Mouse (Mus musculus) cerebellum, adult 2 months (tissue): ENCODE data around the gene Pak3.

Experiments used
- CTCF ChIP-seq: fragments of 200-500 bp; IDR thresholded peaks from 2 replicates; pipeline ENCODE4 v1.5.1; 2011; ENCODE audit warnings: low read depth, mild to moderate bottlenecking, control low read depth, low read length, moderate library complexity, borderline replicate concordance; ENCODE audit not compliant: insufficient read depth
- POLR2A ChIP-seq: fragments of 200-500 bp; IDR thresholded peaks from 2 replicates; pipeline ENCODE4 v1.6.1; 2011; ENCODE audit warnings: low read length, control low read depth, borderline replicate concordance; ENCODE audit not compliant: insufficient read depth

- TF ChIP-seq POLR2A: no peak
- TF ChIP-seq CTCF: no peak
Measured at GRCm38 (mm10) chrX:143762556-143762955, 244.2 kb downstream of the Pak3 start.
